Mouse (Mus musculus): Measurements from ENCODE around the gene Psmc3.

- TF ChIP-seq POLR2A (IDR thresholded peaks at IDR 0.05; ENCODE audit: insufficient read depth, low read depth, low read length): no peak
- no peak for TF ChIP-seq CTCF (IDR thresholded peaks at IDR 0.05; ENCODE audit: insufficient read depth, low read depth, low read length)
Observed at GRCm38 (mm10) chr2:91061849-91062481, 8.2 kb downstream of the Psmc3 start.

Data from olfactory bulb, adult 2 months (tissue).